Mouse (Mus musculus) adrenal gland (tissue): ENCODE results near the gene Tyw1.

Experiments
- intact Hi-C: fragments of 180-260 bp; cut with DNase I; formaldehyde crosslinking; loops from one replicate; pipeline ENCODE4 v1.15.1; 2025

Tyw1 gene

DNA sequence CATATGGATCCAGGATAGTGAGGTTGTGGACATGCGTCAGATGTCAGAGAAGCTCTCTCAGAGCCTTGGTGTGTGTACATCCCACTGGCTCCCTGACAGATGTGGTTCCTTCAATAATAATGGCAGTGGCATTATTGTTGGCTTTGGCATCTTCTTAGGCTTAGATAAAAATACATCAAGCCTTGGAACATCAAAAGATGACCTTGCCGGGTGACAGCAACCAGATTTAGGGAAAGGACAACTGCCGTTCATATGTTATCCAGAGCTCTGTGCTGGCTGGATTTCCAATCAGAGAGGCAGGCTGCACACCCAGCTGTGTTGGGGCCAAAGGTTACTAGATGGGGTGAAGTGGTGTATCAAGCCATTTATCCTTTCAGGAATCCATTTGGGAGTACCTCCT lies 120.0 kb downstream of the Tyw1 start:
- intact Hi-C loops, result no loop called here

DNA sequence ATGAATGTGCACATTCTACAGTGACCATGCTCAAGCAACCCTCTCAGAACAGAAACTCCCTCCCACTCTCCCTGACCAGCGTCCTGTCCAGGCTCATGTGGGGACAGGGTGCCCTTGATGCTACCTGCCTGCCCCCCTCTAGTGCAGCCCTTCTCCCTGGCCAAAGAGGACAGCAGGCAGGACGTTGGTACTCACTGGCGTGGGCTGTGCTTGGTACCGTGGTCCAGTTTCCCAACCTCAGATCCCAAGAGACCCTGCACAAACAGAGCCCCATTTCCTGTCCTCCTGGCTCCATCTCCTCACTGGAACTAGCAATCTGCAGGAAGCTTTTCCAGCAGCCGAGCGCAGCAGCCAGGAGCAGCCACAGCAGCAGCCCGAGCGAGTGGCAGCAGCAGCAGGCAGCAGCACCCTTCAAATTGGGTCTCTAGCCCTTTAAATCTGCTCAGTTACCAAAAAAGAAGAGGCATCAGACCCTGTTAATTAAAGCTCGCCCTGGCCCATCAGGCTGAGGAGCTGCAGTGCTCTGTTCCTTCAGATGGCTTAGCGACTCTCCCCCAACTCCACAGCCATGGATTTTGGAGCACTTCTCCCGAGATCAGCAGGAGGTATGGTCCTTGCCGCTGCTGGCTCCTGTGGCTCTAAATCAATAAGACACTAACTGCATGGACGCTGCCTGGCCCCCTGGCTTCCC lies 128.9 kb downstream of the Tyw1 start, which contains the start of gene A330070K13Rik:
Gene A330070K13Rik, minus strand, starts transcription at position 410 of the 691 bp plus-strand sequence.
- intact Hi-C loops, result no loop called here

DNA sequence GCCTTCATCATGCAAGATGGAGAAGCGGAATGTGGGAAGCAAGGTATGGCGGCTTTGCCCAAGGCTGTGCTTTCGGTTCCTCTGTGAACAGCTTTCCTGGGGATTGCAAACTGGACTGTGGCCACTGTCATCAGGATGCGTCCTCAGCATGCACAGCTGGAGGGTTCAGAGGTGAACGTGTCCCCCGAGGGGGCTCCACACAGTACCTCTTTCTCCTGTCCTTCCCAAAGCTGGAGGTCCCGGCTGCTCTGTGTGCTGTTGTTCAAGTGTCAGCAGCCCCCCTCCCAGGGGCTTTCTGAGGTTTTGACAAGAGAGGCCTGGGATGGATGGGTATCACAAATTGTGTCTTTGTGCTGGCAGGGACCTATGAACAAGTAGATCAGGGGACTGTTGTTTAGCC lies 131.0 kb downstream of the Tyw1 start:
- intact Hi-C loops, result no loop called here
